Mouse (Mus musculus) kidney, embryonic 15.5 days (tissue): ENCODE measurements around the gene Dnali1. TPM values are rescaled to one million over a fixed set of nuclear protein-coding genes. Genes with fewer than 3 reads are reported as not detected.

Experiments used
- ATAC-seq: fragments of 200-750 bp; cut with Nextera tagmentation; replicated peaks from 2 replicates; pipeline ENCODE4 v1.8.0; 2017; ENCODE audit warnings: moderate TSS enrichment; ENCODE audit not compliant: low FRiP score
- H3K27ac ChIP-seq: fragments of 300-500 bp; sonication (generic); 2 replicates; pipeline ENCODE4 v1.5.1; 2015; ENCODE audit warnings: mild to moderate bottlenecking, inconsistent platforms
- H3K27me3 ChIP-seq: fragments of 300-500 bp; sonication (generic); 2 replicates; pipeline ENCODE4 v1.6.1; 2015; ENCODE audit warnings: inconsistent platforms
- H3K36me3 ChIP-seq: fragments of 300-500 bp; sonication (generic); 2 replicates; pipeline ENCODE4 v1.6.1; 2015; ENCODE audit warnings: inconsistent platforms
- H3K4me1 ChIP-seq: fragments of 300-500 bp; sonication (generic); 2 replicates; pipeline ENCODE4 v1.6.1; 2015; ENCODE audit warnings: inconsistent platforms
- H3K4me2 ChIP-seq: fragments of 300-500 bp; sonication (generic); 2 replicates; pipeline ENCODE4 v1.6.1; 2015; ENCODE audit warnings: moderate library complexity, mild to moderate bottlenecking, inconsistent platforms
- H3K4me3 ChIP-seq: fragments of 300-500 bp; sonication (generic); replicated peaks from 2 replicates; pipeline ENCODE4 v1.5.1; 2015; ENCODE audit warnings: mild to moderate bottlenecking, inconsistent platforms
- H3K9ac ChIP-seq: fragments of 300-500 bp; sonication (generic); 2 replicates; pipeline ENCODE4 v1.6.1; 2015; ENCODE audit warnings: mild to moderate bottlenecking, inconsistent platforms
- H3K9me3 ChIP-seq: fragments of 300-500 bp; sonication (generic); replicated peaks from 2 replicates; pipeline ENCODE4 v1.6.1; 2016; ENCODE audit warnings: inconsistent platforms
- WGBS: fragments of 180-500 bp; shearing (Covaris S2); methylation state at CpG from one replicate; pipeline ENCODE4 v1.1.7; 2015; ENCODE audit warnings: mixed read lengths; 5-methylcytosine and 5-hydroxymethylcytosine counted together
- polyA plus RNA-seq: library from polyadenylated mRNA; unstranded; fragments of >200 nt; fragmentation: Nextera tagmentation; extraction: Ambion mirVana; gene quantifications from 2 replicates; pipeline ENCODE4 v1.2.1, GENCODE M21; 2015

Dnali1 gene
- polyA plus RNA-seq, 1 experiment from 2014 or later, result not detected

- Histone ChIP-seq H3K27me3 (no peaks in the 10 kb centered on the region), H3K9me3 (no peaks in the 10 kb centered on the region), H3K4me3 (no peak overlapping the region), H3K27ac (no peak overlapping the region), H3K36me3 (peaks cover 35% of the 10 kb centered on the region), H3K4me1 (peaks cover 3% of the 10 kb centered on the region; the same call in 1 of the 2 replicates), H3K9ac (no peak overlapping the region), H3K4me2 (no peak overlapping the region)
- no peak for ATAC-seq
- WGBS, result 90% methylated on average over 2 of the region's 2 CpGs
Measured at GRCm38 (mm10) chr4:125078698-125079097, 13.2 kb upstream of the Dnali1 start.

- WGBS, result 85% methylated on average over 2 of the region's 2 CpGs
- no peak overlapping the region for H3K4me3 ChIP-seq
- no peak overlapping the region for H3K27ac ChIP-seq
- no peaks in the 10 kb centered on the region for H3K27me3 ChIP-seq
- no peak overlapping the region for H3K9ac ChIP-seq
- no peaks in the 10 kb centered on the region for H3K9me3 ChIP-seq
- H3K4me1 ChIP-seq, result no peaks in the 10 kb centered on the region
- no peak for ATAC-seq
- peaks cover 45% of the 10 kb centered on the region for H3K36me3 ChIP-seq
- H3K4me2 ChIP-seq, result no peak overlapping the region
Measured at GRCm38 (mm10) chr4:125077700-125078099, 12.2 kb upstream of the Dnali1 start.

- Histone ChIP-seq H3K36me3 (peaks cover 35% of the 10 kb centered on the region), H3K27me3 (peaks cover 4% of the 10 kb centered on the region; the same call in 1 of the 2 replicates), H3K27ac (peak within 1 kb of the TSS; percentile 79), H3K4me3 (peak within 1 kb of the TSS; percentile 94), H3K4me1 (peaks cover 23% of the 10 kb centered on the region), H3K9me3 (no peaks in the 10 kb centered on the region), H3K9ac (peak within 1 kb of the TSS; percentile 81), H3K4me2 (peak within 1 kb of the TSS; percentile 80)
- WGBS, result under 1% methylated on average over 78 of the region's 78 CpGs
- ATAC-seq, result peak; percentile 92
Measured at GRCm38 (mm10) chr4:125066490-125067370, 1.2 kb upstream of the Dnali1 start, which contains the start of gene Snip1. Gene Snip1, plus strand, starts transcription at chr4:125066672.

GRCm38 (mm10) chr4:125063829-125064228 is 1.7 kb downstream of the Dnali1 start:
- peaks cover 6% of the 10 kb centered on the region for H3K36me3 ChIP-seq
- no peak for ATAC-seq
- H3K4me3 ChIP-seq, result no peak overlapping the region
- no peak overlapping the region for H3K9ac ChIP-seq
- H3K4me2 ChIP-seq, result no peak overlapping the region
- peaks cover 25% of the 10 kb centered on the region for H3K4me1 ChIP-seq
- H3K27ac ChIP-seq, result no peak overlapping the region
- H3K9me3 ChIP-seq, result no peaks in the 10 kb centered on the region
- WGBS, result 73% methylated on average over 8 of the region's 8 CpGs
- H3K27me3 ChIP-seq, result peaks cover 4% of the 10 kb centered on the region; the same call in 1 of the 2 replicates

GRCm38 (mm10) chr4:125059025-125059424 is 6.5 kb downstream of the Dnali1 start:
- WGBS, result 3% methylated on average over 8 of the region's 8 CpGs
- no peaks in the 10 kb centered on the region for H3K9me3 ChIP-seq
- H3K27me3 ChIP-seq, result no peaks in the 10 kb centered on the region
- peak overlapping the region; percentile 25 for H3K4me3 ChIP-seq
- H3K4me2 ChIP-seq, result peak overlapping the region; percentile 58
- peaks cover 27% of the 10 kb centered on the region for H3K36me3 ChIP-seq
- H3K9ac ChIP-seq, result peak overlapping the region; percentile 29; the same call in 1 of the 2 replicates
- no peak overlapping the region for H3K27ac ChIP-seq
- H3K4me1 ChIP-seq, result peaks cover 4% of the 10 kb centered on the region; the same call in 1 of the 2 replicates
- peak; percentile 90 for ATAC-seq

- 51% methylated on average over 5 of the region's 5 CpGs for WGBS
Measured at GRCm38 (mm10) chr4:125058033-125058432, 7.5 kb downstream of the Dnali1 start.

GRCm38 (mm10) chr4:125057273-125057672 is 8.2 kb downstream of the Dnali1 start:
- Histone ChIP-seq H3K9ac (no peak overlapping the region), H3K27me3 (no peaks in the 10 kb centered on the region), H3K4me3 (no peak overlapping the region), H3K27ac (no peak overlapping the region), H3K4me1 (peaks cover 4% of the 10 kb centered on the region; the same call in 1 of the 2 replicates), H3K4me2 (no peak overlapping the region), H3K36me3 (peaks cover 44% of the 10 kb centered on the region), H3K9me3 (no peaks in the 10 kb centered on the region)
- ATAC-seq, result no peak
- WGBS, result 71% methylated on average over 3 of the region's 3 CpGs

More at GRCm38 (mm10) chr4:125058033-125058432, 7.5 kb downstream of the Dnali1 start:
- Histone ChIP-seq H3K27ac (no peak overlapping the region), H3K36me3 (peaks cover 37% of the 10 kb centered on the region), H3K4me3 (no peak overlapping the region), H3K4me2 (no peak overlapping the region), H3K4me1 (peaks cover 4% of the 10 kb centered on the region; the same call in 1 of the 2 replicates), H3K9me3 (no peaks in the 10 kb centered on the region), H3K27me3 (no peaks in the 10 kb centered on the region), H3K9ac (no peak overlapping the region)
- no peak for ATAC-seq

- Histone ChIP-seq H3K4me1 (peaks cover 4% of the 10 kb centered on the region; the same call in 1 of the 2 replicates), H3K27ac (no peak overlapping the region), H3K9ac (no peak overlapping the region), H3K36me3 (peaks cover 52% of the 10 kb centered on the region), H3K4me3 (no peak overlapping the region), H3K27me3 (no peaks in the 10 kb centered on the region), H3K4me2 (no peak overlapping the region), H3K9me3 (no peaks in the 10 kb centered on the region)
- no peak for ATAC-seq
- 84% methylated on average over 4 of the region's 4 CpGs for WGBS
Measured at GRCm38 (mm10) chr4:125056476-125056875, 9.0 kb downstream of the Dnali1 start.

- Histone ChIP-seq H3K4me3 (no peak overlapping the region), H3K9ac (no peak overlapping the region), H3K9me3 (no peaks in the 10 kb centered on the region), H3K27ac (no peak overlapping the region), H3K4me1 (peaks cover 4% of the 10 kb centered on the region; the same call in 1 of the 2 replicates), H3K36me3 (peaks cover 62% of the 10 kb centered on the region), H3K4me2 (no peak overlapping the region), H3K27me3 (no peaks in the 10 kb centered on the region)
- 89% methylated on average over 9 of the region's 9 CpGs for WGBS
- ATAC-seq, result no peak
Measured at GRCm38 (mm10) chr4:125055385-125055784, 10.1 kb downstream of the Dnali1 start.

- Histone ChIP-seq H3K9me3 (no peaks in the 10 kb centered on the region), H3K4me1 (no peaks in the 10 kb centered on the region), H3K36me3 (peaks cover 98% of the 10 kb centered on the region), H3K4me2 (no peak overlapping the region), H3K27me3 (no peaks in the 10 kb centered on the region), H3K4me3 (no peak overlapping the region), H3K27ac (no peak overlapping the region), H3K9ac (no peak overlapping the region)
- 84% methylated on average over 7 of the region's 7 CpGs for WGBS
- ATAC-seq, result no peak
Measured at GRCm38 (mm10) chr4:125044454-125044853, 21.0 kb downstream of the Dnali1 start.

- Histone ChIP-seq H3K9ac (no peak overlapping the region), H3K4me2 (no peak overlapping the region), H3K27me3 (no peaks in the 10 kb centered on the region), H3K4me1 (peaks cover 14% of the 10 kb centered on the region), H3K36me3 (peaks cover 48% of the 10 kb centered on the region), H3K4me3 (no peak overlapping the region), H3K9me3 (no peaks in the 10 kb centered on the region), H3K27ac (no peak overlapping the region)
- ATAC-seq, result no peak
- 89% methylated on average over 4 of the region's 4 CpGs for WGBS
Measured at GRCm38 (mm10) chr4:125034341-125034740, 31.2 kb downstream of the Dnali1 start.

- Histone ChIP-seq H3K4me2 (peak overlapping the region; percentile 70), H3K36me3 (peaks cover 14% of the 10 kb centered on the region), H3K4me1 (peaks cover 17% of the 10 kb centered on the region), H3K4me3 (peak overlapping the region; percentile 61), H3K9me3 (no peaks in the 10 kb centered on the region), H3K9ac (peak overlapping the region; percentile 67), H3K27ac (peak overlapping the region; percentile 14; the same call in 1 of the 2 replicates), H3K27me3 (0 out of 2 replicates have a peak, but pooled peaks cover 5% of the 10 kb centered on the region)
- WGBS, result 1% methylated on average over 50 of the region's 50 CpGs
- ATAC-seq, result peak; percentile 98
Measured at GRCm38 (mm10) chr4:125029891-125030614, 35.5 kb downstream of the Dnali1 start.
